In genomic region chr17:33539106-33539675, GRCm38 (mm10) we compare ENCODE assay signal across 8 mouse cellular contexts. TPM values are rescaled to one million over a fixed set of nuclear protein-coding genes. Genes with fewer than 3 reads are reported as not detected.
DNase-seq lines count a peak whose midpoint lies in the region; ATAC-seq and TF ChIP-seq lines count a peak whose summit lies in the region.
"Had no signal": no experiment of that assay in that cellular context is flagged by ENCODE, and none has a peak within 500 bp of the region (broad histone marks: within the 10 kb centered on the region; RNA-seq: fewer than 3 reads in every experiment).

No protein-coding gene starts in this region.

- intact Hi-C loops in left cerebral cortex, adult 2 months (cut with DNase I) = loop anchor here (1.0 kb wide), 1 partner anchor 100 kb away; no protein-coding TSS in a partner anchor

- TF ChIP-seq CTCF in left cerebral cortex, adult 2 months (IDR thresholded peaks at IDR 0.05) = peak; percentile 82
- peak; percentile 25; the same call in 1 of the 2 replicates for TF ChIP-seq CTCF in embryonic fibroblast, embryonic 13.5 days (IDR thresholded peaks at IDR 0.05; ENCODE audit: borderline replicate concordance, insufficient read depth, low read length)
- TF ChIP-seq CTCF in liver, postnatal 0 days (IDR thresholded peaks at IDR 0.05; ENCODE audit: low read depth) = peak; percentile 84

- H3K36me3 ChIP-seq in liver, postnatal 0 days (replicated peaks; ENCODE audit: insufficient read depth, low read length) = no peaks in the 10 kb centered on the region; the same call in 1 of the 2 replicates

- H3K4me1 ChIP-seq in embryonic fibroblast, embryonic 13.5 days (ENCODE audit: control insufficient read depth, insufficient read depth, low read length) = no peaks in the 10 kb centered on the region
- no peaks in the 10 kb centered on the region for H3K4me1 ChIP-seq in liver, postnatal 0 days (ENCODE audit: insufficient read depth)
- H3K4me1 ChIP-seq: midbrain, embryonic 12.5 days had no signal

- no peak overlapping the region for H3K4me3 ChIP-seq in left cerebral cortex, adult 2 months
- no peak overlapping the region for H3K4me3 ChIP-seq in embryonic fibroblast, embryonic 13.5 days (ENCODE audit: insufficient read depth, low read length)
- H3K4me3 ChIP-seq in liver, postnatal 0 days (ENCODE audit: low read depth, low read length) = no peak overlapping the region
- H3K4me3 ChIP-seq: midbrain, embryonic 12.5 days had no signal

- no peak for TF ChIP-seq POLR2A in embryonic fibroblast, embryonic 13.5 days (IDR thresholded peaks at IDR 0.05; ENCODE audit: low read depth, low read length)

- TF ChIP-seq EP300 in liver, postnatal 0 days (IDR thresholded peaks at IDR 0.05; ENCODE audit: low read depth) = no peak

- peak; percentile 32 to 40 for DNase-seq in left cerebral cortex, adult 2 months (ENCODE audit: extremely low spot score in 1 of 2, low spot score in 2 of 2)
- no peak for DNase-seq in left cerebral cortex, adult 11 months (ENCODE audit: low spot score)
- peak; percentile 66 for DNase-seq in ES-CJ7 (ENCODE audit: low read depth, low spot score)
- DNase-seq in adrenal gland, postnatal 25 days = peak; percentile 23
- DNase-seq in liver, postnatal 0 days = peak; percentile 49
- DNase-seq in right cerebral cortex, postnatal 10 days (ENCODE audit: low spot score in 2 of 2) = peak; percentile 37 to 41

- no peaks in the 10 kb centered on the region for H3K9me3 ChIP-seq in liver, postnatal 0 days (ENCODE audit: low read length)
- H3K9me3 ChIP-seq: midbrain, embryonic 12.5 days had no signal

- no peaks in the 10 kb centered on the region for H3K27me3 ChIP-seq in liver, postnatal 0 days (ENCODE audit: insufficient read depth, low read length)
- H3K27me3 ChIP-seq: midbrain, embryonic 12.5 days had no signal

- H3K4me2 ChIP-seq in liver, postnatal 0 days (ENCODE audit: low read depth, low read length) = no peak overlapping the region
- H3K4me2 ChIP-seq: midbrain, embryonic 12.5 days had no signal

- no peak overlapping the region for H3K9ac ChIP-seq in liver, postnatal 0 days (replicated peaks)
- H3K9ac ChIP-seq: midbrain, embryonic 12.5 days had no signal

- no peak overlapping the region for H3K27ac ChIP-seq in left cerebral cortex, adult 2 months
- no peak overlapping the region for H3K27ac ChIP-seq in embryonic fibroblast, embryonic 13.5 days (ENCODE audit: insufficient read depth, low read length)
- H3K27ac ChIP-seq in liver, postnatal 0 days (ENCODE audit: low read depth) = no peak overlapping the region
- H3K27ac ChIP-seq: midbrain, embryonic 12.5 days had no signal

- ATAC-seq in liver, postnatal 0 days = no peak

- WGBS in liver, postnatal 0 days (ENCODE audit: insufficient replicate concordance) = 84% methylated on average over 3 of the region's 3 CpGs

RNA-seq across cellular contexts. Expression of gene Adamts10, which starts 15.2 kb away (rescaled TPM):
- 10 to 100 TPM; 27.3 to 32.9 TPM for total RNA-seq in left cerebral cortex, adult 2 months (2021)
- total RNA-seq in adrenal gland, postnatal 25 days (2021) = 46.2 and 54.1 TPM in 2 replicates
- polyA plus RNA-seq in embryonic fibroblast, embryonic 13.5 days (2011; ENCODE audit: insufficient read length, low read depth, missing spikeins) = 53.9 and 62.8 TPM in 2 replicates
- 3.2 and 3.5 TPM in 2 replicates for polyA plus RNA-seq in liver, postnatal 0 days (2015; fragmentation: Nextera tagmentation; extraction: Ambion mirVana)

RNA-seq across cellular contexts. Expression of gene Myo1f, which starts 16.3 kb away (rescaled TPM):
- total RNA-seq in left cerebral cortex, adult 2 months (2021) = 1 to 10 TPM; 2.2 to 2.3 TPM
- 1.7 and 3.8 TPM in 2 replicates for total RNA-seq in adrenal gland, postnatal 25 days (2021)
- polyA plus RNA-seq in embryonic fibroblast, embryonic 13.5 days (2011; ENCODE audit: insufficient read length, low read depth, missing spikeins) = 0.68 and 1.5 TPM in 2 replicates
- polyA plus RNA-seq in liver, postnatal 0 days (2015; fragmentation: Nextera tagmentation; extraction: Ambion mirVana) = 7.1 and 9.5 TPM in 2 replicates

Comparison
In these comparisons a context has a peak if more than half of its experiments do, and no peak if none do; other contexts are left out.
1. CTCF ChIP-seq: peak in every context shown above with its lines; median percentile 84 in liver, postnatal 0 days; 82 in left cerebral cortex, adult 2 months; 25 in embryonic fibroblast, embryonic 13.5 days.